Mouse (Mus musculus) liver, embryonic 11.5 days (tissue): Measurements from ENCODE around the gene Serpine1. TPM values are rescaled to one million over a fixed set of nuclear protein-coding genes. Genes with fewer than 3 reads are reported as not detected.

Experiments
- ATAC-seq: fragments of 200-750 bp; cut with Nextera tagmentation; replicated peaks from 2 replicates; pipeline ENCODE4 v1.8.0; 2017; ENCODE audit warnings: moderate number of reproducible peaks, mild to moderate bottlenecking, moderate TSS enrichment, moderate library complexity; ENCODE audit not compliant: low FRiP score
- DNase-seq: peaks from one replicate; pipeline ENCODE4 v3.0.0-alpha.2; 2017; ENCODE audit warnings: low spot score
- H3K27ac ChIP-seq: fragments of 300-500 bp; sonication (generic); 2 replicates; pipeline ENCODE4 v1.5.1; 2014; ENCODE audit warnings: mild to moderate bottlenecking, low read depth, low read length, control low read depth
- H3K27me3 ChIP-seq: fragments of 300-500 bp; sonication (generic); replicated peaks from 2 replicates; pipeline ENCODE4 v1.6.1; 2014; ENCODE audit warnings: low read length, mixed read lengths; ENCODE audit not compliant: control insufficient read depth, insufficient read depth
- H3K36me3 ChIP-seq: fragments of 300-500 bp; sonication (generic); 2 replicates; pipeline ENCODE4 v1.6.1; 2014; ENCODE audit warnings: mild to moderate bottlenecking, low read length, moderate library complexity, mixed read lengths; ENCODE audit not compliant: control insufficient read depth, insufficient read depth
- H3K4me1 ChIP-seq: fragments of 300-500 bp; sonication (generic); replicated peaks from 2 replicates; pipeline ENCODE4 v1.6.1; 2014; ENCODE audit warnings: low read length, mixed read lengths; ENCODE audit not compliant: control insufficient read depth, insufficient read depth
- H3K4me2 ChIP-seq: fragments of 300-500 bp; sonication (generic); 2 replicates; pipeline ENCODE4 v1.6.1; 2014; ENCODE audit warnings: mild to moderate bottlenecking, control low read depth, moderate library complexity
- H3K4me3 ChIP-seq: fragments of 300-500 bp; sonication (generic); 2 replicates; pipeline ENCODE4 v1.5.1; 2014; ENCODE audit warnings: low read depth, low read length, control low read depth
- H3K9ac ChIP-seq: fragments of 300-500 bp; sonication (generic); 2 replicates; pipeline ENCODE4 v1.6.1; 2014; ENCODE audit warnings: low read depth, low read length, control low read depth
- H3K9me3 ChIP-seq: fragments of 300-500 bp; sonication (generic); 2 replicates; pipeline ENCODE4 v1.6.1; 2016; ENCODE audit warnings: low read length, inconsistent platforms, mixed read lengths; ENCODE audit not compliant: control insufficient read depth
- WGBS: fragments of 180-500 bp; shearing (Covaris S2); extraction: QIAGEN DNeasy Blood & Tissue Kit; methylation state at CpG from one replicate; pipeline ENCODE4 v1.1.7; 2014; 5-methylcytosine and 5-hydroxymethylcytosine counted together
- polyA plus RNA-seq: library from polyadenylated mRNA; unstranded; fragments of >200 nt; fragmentation: Nextera tagmentation; extraction: Ambion mirVana; gene quantifications from 2 replicates; pipeline ENCODE4 v1.2.1, GENCODE M21; 2014

Gene Serpine1
- polyA plus RNA-seq, 1 experiment from 2014 or later = 0.15 TPM

DNA sequence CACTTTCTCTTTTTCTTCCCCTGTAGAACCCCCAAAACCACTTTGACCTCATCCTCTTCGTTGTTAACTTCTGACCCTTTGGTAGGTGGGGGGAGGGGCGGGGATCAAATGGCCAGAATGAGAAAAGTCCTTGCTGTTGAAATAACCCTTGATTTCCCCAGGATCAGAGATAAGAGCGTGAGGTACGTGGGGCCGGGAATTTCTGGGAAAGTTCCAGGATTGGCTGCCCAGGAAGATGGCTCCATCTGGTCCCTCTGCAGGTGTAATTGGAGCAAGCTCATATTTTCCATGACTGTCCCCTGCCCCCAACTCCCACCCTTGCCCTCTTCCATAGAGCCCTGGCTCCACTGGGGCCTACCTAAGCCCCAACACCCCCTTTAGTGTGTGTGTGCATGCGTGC lies 3.7 kb upstream of the Serpine1 start:
- Histone ChIP-seq H3K9me3 (no peaks in the 10 kb centered on the region), H3K27me3 (no peaks in the 10 kb centered on the region), H3K27ac (no peak overlapping the region), H3K4me3 (no peak overlapping the region), H3K4me2 (no peak overlapping the region), H3K9ac (no peak overlapping the region), H3K4me1 (peaks cover 30% of the 10 kb centered on the region), H3K36me3 (no peaks in the 10 kb centered on the region)
- DNase-seq (no peak), ATAC-seq (no peak)
- 48% methylated on average over 6 of the region's 6 CpGs for WGBS

DNA sequence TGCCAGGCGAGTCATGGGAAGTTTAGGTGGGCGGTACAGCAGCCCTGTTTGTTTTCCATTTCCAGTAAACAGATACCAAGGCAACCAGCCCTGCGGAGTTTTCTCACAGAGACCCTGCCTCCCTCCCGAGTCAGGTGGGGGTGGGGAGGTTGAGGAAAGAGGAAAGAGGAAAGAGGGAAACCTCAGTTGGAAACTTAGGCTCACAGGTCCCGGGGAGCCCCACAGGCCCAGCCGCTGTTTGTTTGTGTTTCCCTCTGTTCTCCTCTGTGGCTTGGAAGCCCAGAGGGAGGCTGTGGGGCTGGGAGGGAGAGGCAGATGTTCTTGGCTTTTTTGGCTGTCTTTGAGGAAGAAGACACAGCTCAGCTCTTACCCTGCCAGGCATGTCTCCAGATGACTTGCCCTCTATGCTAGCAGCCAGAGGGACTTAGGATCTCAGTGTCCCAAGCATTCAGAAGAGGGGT lies 2.2 kb upstream of the Serpine1 start:
- Histone ChIP-seq H3K4me3 (no peak overlapping the region), H3K4me1 (peaks cover 30% of the 10 kb centered on the region), H3K36me3 (no peaks in the 10 kb centered on the region), H3K27me3 (no peaks in the 10 kb centered on the region), H3K9ac (no peak overlapping the region), H3K9me3 (no peaks in the 10 kb centered on the region), H3K27ac (no peak overlapping the region; the same call in 1 of the 2 replicates), H3K4me2 (no peak overlapping the region)
- WGBS = 41% methylated on average over 6 of the region's 6 CpGs
- ATAC-seq = no peak
- no peak for DNase-seq

GRCm38 (mm10) chr5:137073141-137073540 lies 1.1 kb upstream of the Serpine1 start:
- H3K27me3 ChIP-seq = no peaks in the 10 kb centered on the region
- peaks cover 23% of the 10 kb centered on the region for H3K4me1 ChIP-seq
- no peak overlapping the region for H3K4me3 ChIP-seq
- H3K36me3 ChIP-seq = no peaks in the 10 kb centered on the region
- ATAC-seq = no peak
- no peak overlapping the region for H3K9ac ChIP-seq
- DNase-seq = no peak
- WGBS = 89% methylated on average over 8 of the region's 8 CpGs
- H3K27ac ChIP-seq = no peak overlapping the region
- H3K4me2 ChIP-seq = no peak overlapping the region
- H3K9me3 ChIP-seq = no peaks in the 10 kb centered on the region

DNA sequence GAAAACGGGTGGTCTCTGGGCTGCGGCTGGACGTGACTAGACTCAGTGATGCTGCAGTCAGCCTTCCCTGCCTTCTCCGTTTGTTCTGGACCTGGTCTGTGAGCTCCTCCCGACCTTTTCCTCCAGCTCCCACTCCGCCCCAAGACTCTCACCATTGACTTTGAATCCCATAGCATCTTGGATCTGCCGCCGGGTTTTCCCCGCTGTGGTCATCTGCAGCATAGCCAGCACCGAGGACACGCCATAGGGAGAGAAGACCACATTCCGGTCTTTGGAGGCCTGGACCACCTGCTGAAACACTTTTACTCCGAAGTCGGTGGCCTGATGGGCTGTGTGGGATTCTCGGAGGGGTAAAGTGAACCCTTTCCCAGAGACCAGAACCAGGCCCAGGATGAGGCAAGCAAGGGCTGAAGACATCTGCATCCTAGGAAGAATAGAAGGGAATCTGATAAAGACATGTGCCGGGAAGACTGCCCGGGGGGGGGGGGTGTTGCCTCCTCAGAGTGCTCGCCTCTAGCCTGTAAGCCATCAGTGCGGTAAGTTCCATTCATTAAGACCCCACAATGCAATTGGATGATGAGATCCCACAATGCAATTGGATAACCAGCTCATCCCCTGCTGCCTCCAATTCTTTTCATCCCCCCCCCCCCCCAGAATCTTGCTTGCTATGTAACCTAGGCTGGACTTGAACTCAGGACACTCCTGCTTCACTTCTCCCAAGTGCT lies 1.0 kb downstream of the Serpine1 start:
- Histone ChIP-seq H3K4me1 (peaks cover 16% of the 10 kb centered on the region), H3K9me3 (no peaks in the 10 kb centered on the region), H3K4me2 (no peak overlapping the region), H3K27me3 (no peaks in the 10 kb centered on the region), H3K36me3 (no peaks in the 10 kb centered on the region), H3K27ac (no peak overlapping the region), H3K9ac (no peak overlapping the region), H3K4me3 (no peak overlapping the region)
- 80% methylated on average over 19 of the region's 19 CpGs for WGBS
- DNase-seq (no peak), ATAC-seq (no peak)

DNA sequence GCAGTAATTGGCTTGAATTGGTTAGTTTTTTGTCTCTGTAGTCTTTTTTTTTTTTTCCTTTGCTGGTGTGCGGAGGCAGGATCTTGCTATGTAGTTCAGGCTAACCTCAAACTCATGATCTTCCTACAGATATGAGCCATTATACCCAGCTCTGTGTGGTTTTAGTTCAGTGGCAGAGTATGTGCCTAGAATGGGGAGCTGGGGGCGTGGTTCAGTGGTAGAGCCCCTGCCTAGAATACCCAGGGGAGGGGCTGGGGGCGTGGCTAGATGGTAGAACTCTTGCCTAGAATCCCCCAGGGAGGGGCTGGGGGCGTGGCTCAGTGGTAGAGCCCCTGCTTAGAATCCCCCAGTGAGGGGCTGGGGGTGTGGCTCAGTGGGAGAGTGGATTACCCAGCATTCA lies 3.4 kb downstream of the Serpine1 start:
- Histone ChIP-seq H3K9me3 (no peaks in the 10 kb centered on the region), H3K27ac (no peak overlapping the region), H3K27me3 (no peaks in the 10 kb centered on the region), H3K4me3 (no peak overlapping the region), H3K36me3 (no peaks in the 10 kb centered on the region), H3K4me1 (peaks cover 10% of the 10 kb centered on the region), H3K9ac (no peak overlapping the region), H3K4me2 (no peak overlapping the region)
- 51% methylated on average over 4 of the region's 4 CpGs for WGBS
- no peak for DNase-seq
- no peak for ATAC-seq

- H3K36me3 ChIP-seq = no peaks in the 10 kb centered on the region
- DNase-seq = no peak
- WGBS = 63% methylated on average over 8 of the region's 8 CpGs
- ATAC-seq = no peak
- H3K27me3 ChIP-seq = no peaks in the 10 kb centered on the region
- no peak overlapping the region for H3K27ac ChIP-seq
- no peaks in the 10 kb centered on the region for H3K4me1 ChIP-seq
- H3K9ac ChIP-seq = no peak overlapping the region
- H3K9me3 ChIP-seq = no peaks in the 10 kb centered on the region
- no peak overlapping the region for H3K4me2 ChIP-seq
- no peak overlapping the region for H3K4me3 ChIP-seq
These were observed 6.1 kb downstream of the Serpine1 start for GRCm38 (mm10) chr5:137065923-137066322.

DNA sequence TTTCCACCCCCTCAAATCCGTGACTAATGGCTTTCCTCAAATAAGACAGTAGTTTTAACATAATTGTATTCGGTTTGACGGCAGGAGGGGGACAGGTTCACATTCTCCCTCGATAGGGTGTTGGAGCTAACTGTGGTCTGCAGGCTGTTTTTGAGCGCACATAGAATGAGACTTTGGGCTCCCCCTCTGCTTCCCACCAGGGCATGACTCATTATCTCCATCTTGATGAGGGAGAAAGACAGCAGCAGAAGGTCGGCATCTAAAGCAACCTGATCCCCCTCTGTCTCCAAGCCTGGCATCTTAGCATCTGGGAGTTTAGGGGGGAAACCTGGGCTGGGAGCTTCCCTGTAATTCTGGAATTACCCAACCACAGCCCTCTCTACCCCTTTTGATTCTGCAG lies 6.6 kb downstream of the Serpine1 start:
- Histone ChIP-seq H3K4me1 (no peaks in the 10 kb centered on the region), H3K27ac (no peak overlapping the region), H3K36me3 (no peaks in the 10 kb centered on the region), H3K9ac (no peak overlapping the region), H3K4me3 (no peak overlapping the region), H3K9me3 (no peaks in the 10 kb centered on the region), H3K4me2 (no peak overlapping the region), H3K27me3 (no peaks in the 10 kb centered on the region)
- DNase-seq = no peak
- 69% methylated on average over 6 of the region's 6 CpGs for WGBS
- no peak for ATAC-seq

- no peak overlapping the region for H3K27ac ChIP-seq
- H3K4me2 ChIP-seq = no peak overlapping the region
- no peak for ATAC-seq
These were observed 9.5 kb downstream of the Serpine1 start for GRCm38 (mm10) chr5:137062601-137063000.

DNA sequence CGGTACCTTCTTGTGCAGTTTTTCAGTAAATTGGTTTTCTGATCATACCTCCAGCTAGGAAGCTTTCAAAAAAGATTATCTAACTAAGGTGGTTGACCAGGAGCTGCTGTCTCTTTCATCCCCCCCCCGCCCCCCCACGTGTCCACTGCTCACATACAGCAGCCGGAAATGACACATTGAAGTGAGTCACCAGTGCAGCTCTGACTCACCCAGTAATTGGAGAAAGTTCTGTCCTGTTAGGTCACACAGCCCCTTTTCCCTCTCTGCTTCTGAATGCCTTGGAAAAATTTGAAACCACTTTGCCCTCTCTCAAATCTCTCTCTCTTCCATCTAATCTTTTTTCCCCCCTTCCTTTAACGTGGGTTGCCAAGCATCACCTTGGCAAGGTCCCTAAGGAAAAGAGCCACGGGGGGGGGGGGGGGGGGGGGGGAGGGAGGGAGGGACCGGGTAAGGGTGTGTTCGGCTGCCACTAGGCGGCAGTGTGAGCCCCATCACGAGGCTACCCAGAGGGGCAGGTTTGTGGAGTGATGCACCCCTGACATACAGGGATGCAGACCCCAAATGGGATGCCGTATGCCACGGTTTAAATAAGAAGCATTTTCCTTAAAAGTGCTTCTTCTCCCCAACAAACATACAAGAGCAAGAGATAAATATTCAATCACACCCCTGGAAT lies 10.1 kb downstream of the Serpine1 start:
- Histone ChIP-seq H3K27ac (no peak overlapping the region), H3K4me3 (no peak overlapping the region), H3K4me2 (no peak overlapping the region), H3K4me1 (no peaks in the 10 kb centered on the region), H3K9me3 (no peaks in the 10 kb centered on the region), H3K9ac (no peak overlapping the region), H3K36me3 (no peaks in the 10 kb centered on the region), H3K27me3 (no peaks in the 10 kb centered on the region)
- 22% methylated on average over 11 of the region's 12 CpGs for WGBS
- ATAC-seq (no peak), DNase-seq (no peak)

More at GRCm38 (mm10) chr5:137062601-137063000, 9.5 kb downstream of the Serpine1 start:
- no peaks in the 10 kb centered on the region for H3K36me3 ChIP-seq
- H3K9ac ChIP-seq = no peak overlapping the region
- no peaks in the 10 kb centered on the region for H3K27me3 ChIP-seq
- H3K9me3 ChIP-seq = no peaks in the 10 kb centered on the region
- no peaks in the 10 kb centered on the region for H3K4me1 ChIP-seq
- WGBS = 84% methylated on average over 5 of the region's 5 CpGs
- no peak overlapping the region for H3K4me3 ChIP-seq
- no peak for DNase-seq
